Mouse (Mus musculus): ENCODE measurements at regions not wholly inside any gene's neighbourhood (a gene's known extent, or its start where the extent isn't known, plus 50 kb on each side); places are given as distances from the start of the nearest gene placed in this dataset.

DNA sequence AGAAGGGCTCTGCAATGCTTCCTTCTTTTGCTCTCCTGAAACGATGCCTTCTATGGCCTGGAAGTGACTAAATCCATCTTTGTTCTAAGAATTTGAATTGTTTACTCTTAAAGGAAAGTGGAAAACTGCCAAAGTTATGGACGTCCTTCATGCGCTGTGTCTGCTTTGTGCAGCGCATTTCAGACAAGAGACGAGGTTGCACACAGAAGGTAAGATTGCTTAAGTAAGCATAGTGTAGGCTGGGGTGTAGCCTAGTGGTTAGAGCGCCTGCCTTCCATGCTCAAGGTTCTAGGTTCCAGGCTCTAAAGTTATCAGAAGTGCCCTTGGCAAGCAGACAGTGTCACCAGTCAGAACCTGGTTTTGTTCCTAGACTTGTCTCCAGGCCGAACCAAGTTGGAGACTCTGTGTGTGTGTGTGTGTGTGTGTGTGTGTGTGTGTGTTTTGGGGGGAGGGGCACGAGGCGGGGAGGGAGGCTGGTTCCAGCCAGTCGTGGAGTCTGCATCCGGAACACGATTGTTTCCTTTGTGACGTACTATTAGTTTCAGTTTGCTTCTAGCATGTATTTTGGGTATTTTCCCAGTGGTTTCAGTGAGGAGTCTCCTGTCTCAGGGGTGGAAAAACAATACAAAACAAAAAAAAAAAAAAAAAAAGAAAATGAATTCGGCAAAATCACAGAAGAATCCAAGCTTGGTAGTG, 166.4 kb upstream of the Foxn2 start:
- TF ChIP-seq POLR2A (IDR thresholded peaks at IDR 0.05; ENCODE audit: borderline replicate concordance, extremely low read depth, insufficient read depth, insufficient read length, poor library complexity, severe bottlenecking), result no peak
- no peak for TF ChIP-seq CTCF (IDR thresholded peaks at IDR 0.05; ENCODE audit: borderline replicate concordance, extremely low read depth, insufficient read depth, insufficient read length)
